ENCODE assay signal across 8 mouse cellular contexts in the genomic region with DNA sequence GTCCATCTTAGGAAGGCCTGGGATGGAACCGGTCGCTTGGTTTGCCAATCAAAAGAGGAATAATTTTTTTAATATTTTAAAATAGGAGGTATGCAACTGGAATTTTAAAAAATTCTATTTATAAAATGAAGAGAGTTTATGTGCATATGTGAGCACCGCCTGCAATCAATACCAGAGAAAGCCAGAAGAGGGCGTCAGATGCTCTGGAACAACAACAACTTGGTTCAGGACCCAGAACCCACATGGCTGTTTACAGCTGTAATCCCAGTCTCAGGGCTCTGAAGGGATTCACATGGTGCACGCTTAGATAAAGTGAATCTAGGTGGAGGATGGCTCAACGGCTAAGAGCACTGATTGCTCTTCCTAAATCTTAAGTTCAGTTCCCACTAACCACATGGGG. TPM values are rescaled to one million over a fixed set of nuclear protein-coding genes. Genes with fewer than 3 reads are reported as not detected.
DNase-seq lines count a peak whose midpoint lies in the region; ATAC-seq and TF ChIP-seq lines count a peak whose summit lies in the region.

No protein-coding gene starts in this region.

- peaks cover 51% of the 10 kb centered on the region for H3K36me3 ChIP-seq in liver, embryonic 11.5 days (ENCODE audit: control insufficient read depth, insufficient read depth, low read length)
- H3K36me3 ChIP-seq in liver, embryonic 12.5 days: peaks cover 97% of the 10 kb centered on the region

- DNase-seq in gastrocnemius, adult 2 months: peak; percentile 32
- DNase-seq in gastrocnemius, postnatal 25 days: no peak
- DNase-seq in liver (peak; percentile 23), R1 (ENCODE audit: low read depth, low spot score) (peak; percentile 76)
- DNase-seq in liver, embryonic 11.5 days (ENCODE audit: low spot score): no peak
- DNase-seq in thymus, postnatal 4 days: peak; percentile 62
- no peak for DNase-seq in spleen, postnatal 36 days (ENCODE audit: low spot score in 2 of 2)

- H3K4me1 ChIP-seq in liver, embryonic 11.5 days (replicated peaks; ENCODE audit: control insufficient read depth, insufficient read depth, low read length): no peaks in the 10 kb centered on the region
- no peaks in the 10 kb centered on the region for H3K4me1 ChIP-seq in liver, embryonic 12.5 days

- H3K9me3 ChIP-seq in liver, embryonic 11.5 days (ENCODE audit: control insufficient read depth, low read length): no peaks in the 10 kb centered on the region
- no peaks in the 10 kb centered on the region for H3K9me3 ChIP-seq in liver, embryonic 12.5 days (replicated peaks)

- no peak overlapping the region for H3K4me3 ChIP-seq in gastrocnemius, adult 2 months
- H3K4me3 ChIP-seq in liver, embryonic 11.5 days (ENCODE audit: low read depth, low read length): no peak overlapping the region
- no peak overlapping the region for H3K4me3 ChIP-seq in liver, embryonic 12.5 days

- intact Hi-C loops in gastrocnemius, adult 2 months (cut with DNase I): loop anchor here (5.0 kb wide), 1 partner anchor 36 kb away; no protein-coding TSS in a partner anchor

- H3K27me3 ChIP-seq in liver, embryonic 11.5 days (replicated peaks; ENCODE audit: control insufficient read depth, insufficient read depth, low read length): no peaks in the 10 kb centered on the region
- H3K27me3 ChIP-seq in liver, embryonic 12.5 days (replicated peaks): no peaks in the 10 kb centered on the region

- H3K4me2 ChIP-seq in liver, embryonic 11.5 days: no peak overlapping the region
- H3K4me2 ChIP-seq in liver, embryonic 12.5 days: no peak overlapping the region

- no peak overlapping the region for H3K27ac ChIP-seq in gastrocnemius, adult 2 months
- H3K27ac ChIP-seq in liver, embryonic 11.5 days (ENCODE audit: low read depth, low read length): no peak overlapping the region
- no peak overlapping the region for H3K27ac ChIP-seq in liver, embryonic 12.5 days

- 81% methylated on average over 6 of the region's 6 CpGs for WGBS in liver, embryonic 11.5 days
- 72% methylated on average over 6 of the region's 6 CpGs for WGBS in liver, embryonic 12.5 days (ENCODE audit: insufficient replicate concordance)

- peak; percentile 57 for TF ChIP-seq CTCF in gastrocnemius, adult 2 months (IDR thresholded peaks at IDR 0.05)

- no peak for ATAC-seq in liver, embryonic 11.5 days (replicated peaks; ENCODE audit: low FRiP score)
- peak; percentile 40; the same call in 1 of the 2 replicates for ATAC-seq in liver, embryonic 12.5 days

- H3K9ac ChIP-seq in liver, embryonic 11.5 days (ENCODE audit: low read depth, low read length): no peak overlapping the region
- no peak overlapping the region for H3K9ac ChIP-seq in liver, embryonic 12.5 days

RNA-seq across cellular contexts. Expression of a gene that starts 36.3 kb away (rescaled TPM):
- 1 to 10 TPM; 1.3 to 2.3 TPM for total RNA-seq in gastrocnemius, adult 2 months (2021)
- total RNA-seq in gastrocnemius, postnatal 25 days (2021): 1 to 10 TPM in 1 of 2 experiments, under 1 TPM in 1; 0.94 to 1.4 TPM
- polyA plus RNA-seq in liver, embryonic 11.5 days (2014; fragmentation: Nextera tagmentation; extraction: Ambion mirVana): 3.0 and 3.1 TPM in 2 replicates
- polyA plus RNA-seq in liver, embryonic 12.5 days (2016; fragmentation: Nextera tagmentation; extraction: Ambion mirVana): 2.5 and 2.9 TPM in 2 replicates

RNA-seq across cellular contexts. Expression of a gene that starts 42.8 kb away (rescaled TPM):
- total RNA-seq in gastrocnemius, adult 2 months (2021): 10 to 100 TPM in 1 of 2 experiments, 1 to 10 TPM in 1; 9.8 to 13.5 TPM
- 1 to 10 TPM; 6.1 to 8.8 TPM for total RNA-seq in gastrocnemius, postnatal 25 days (2021)
- polyA plus RNA-seq in liver, embryonic 11.5 days (2014; fragmentation: Nextera tagmentation; extraction: Ambion mirVana): 29.9 and 32.4 TPM in 2 replicates
- 23.0 and 24.8 TPM in 2 replicates for polyA plus RNA-seq in liver, embryonic 12.5 days (2016; fragmentation: Nextera tagmentation; extraction: Ambion mirVana)

RNA-seq across cellular contexts. Expression of a gene that starts 49.1 kb away (rescaled TPM):
- 100 to 1,000 TPM; 106 to 127 TPM for total RNA-seq in gastrocnemius, adult 2 months (2021)
- 100 to 1,000 TPM; 119 to 131 TPM for total RNA-seq in gastrocnemius, postnatal 25 days (2021)
- polyA plus RNA-seq in liver, embryonic 11.5 days (2014; fragmentation: Nextera tagmentation; extraction: Ambion mirVana): 53.5 and 53.9 TPM in 2 replicates
- polyA plus RNA-seq in liver, embryonic 12.5 days (2016; fragmentation: Nextera tagmentation; extraction: Ambion mirVana): 34.5 and 36.2 TPM in 2 replicates

Comparison
In these comparisons a context has a peak if more than half of its experiments do, and no peak if none do; other contexts are left out.
1. DNase-seq: peak in gastrocnemius, adult 2 months (single experiment), liver (single experiment), R1 (single experiment) and thymus, postnatal 4 days (single experiment); none in gastrocnemius, postnatal 25 days (single experiment), liver, embryonic 11.5 days (single experiment) and spleen, postnatal 36 days (0 of 2).